Mouse (Mus musculus) olfactory bulb, adult 2 months (tissue): ENCODE results near the gene Magi2.

ENCODE experiments used
- CTCF ChIP-seq: fragments of 200-500 bp; IDR thresholded peaks from 2 replicates; pipeline ENCODE4 v1.5.1; 2012; ENCODE audit warnings: low read depth, mild to moderate bottlenecking, low read length, moderate library complexity; ENCODE audit not compliant: insufficient read depth
- POLR2A ChIP-seq: fragments of 200-500 bp; IDR thresholded peaks from 2 replicates; pipeline ENCODE4 v1.6.1; 2012; ENCODE audit warnings: mild to moderate bottlenecking, low read depth, low read length, moderate library complexity; ENCODE audit not compliant: insufficient read depth

DNA sequence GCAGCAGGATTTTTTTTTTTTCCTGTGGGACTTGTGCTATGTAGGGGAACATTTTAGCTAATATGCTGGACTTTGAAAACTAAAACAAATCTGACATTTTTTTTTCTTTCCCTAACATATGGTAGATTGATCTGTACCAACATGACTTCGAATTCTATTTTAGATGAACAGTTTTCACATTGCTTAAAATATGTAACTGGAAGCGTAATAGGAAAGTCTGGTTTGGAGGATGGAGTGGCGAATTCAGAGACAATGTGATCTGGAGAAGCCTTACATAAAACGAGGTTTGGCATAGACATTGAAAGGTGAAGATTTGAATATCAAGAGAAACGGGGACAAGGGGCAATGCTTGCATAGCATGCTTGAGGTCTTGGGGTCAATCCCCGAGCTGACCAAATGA is 519.1 kb downstream of the Magi2 start:
- TF ChIP-seq CTCF: no peak
- no peak for TF ChIP-seq POLR2A
